Mouse (Mus musculus) liver, embryonic 14.5 days (tissue): ENCODE results near the gene Jun.

Source experiments
- CTCF ChIP-seq: IDR thresholded peaks from 2 replicates; pipeline ENCODE4 v1.5.1; 2016; ENCODE audit warnings: antibody characterized with exemption, low read depth, control low read depth
- EP300 ChIP-seq: IDR thresholded peaks from 2 replicates; pipeline ENCODE4 v1.6.1; 2016; ENCODE audit warnings: antibody characterized with exemption, low read depth

DNA sequence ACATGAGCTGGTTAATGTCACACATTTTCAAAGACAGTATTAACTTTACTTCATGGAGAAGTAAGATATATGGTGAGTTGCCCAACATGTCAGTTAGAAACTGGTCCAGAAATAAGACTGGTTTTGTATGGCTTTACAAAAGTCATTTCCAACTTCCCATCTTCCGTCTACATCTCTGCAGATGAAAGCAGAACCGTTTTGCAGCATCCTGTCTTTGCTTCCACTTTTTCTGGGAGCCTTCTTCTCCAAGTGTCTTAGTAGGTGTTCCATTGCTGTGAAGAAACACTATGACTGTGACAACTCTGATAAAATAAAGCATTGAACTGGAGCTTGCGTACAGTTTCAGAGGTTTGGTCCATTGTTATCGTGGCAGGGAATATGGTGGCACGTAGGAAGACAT lies 37.0 kb upstream of the Jun start:
- no peak for TF ChIP-seq CTCF
- TF ChIP-seq EP300 = no peak
